Mouse (Mus musculus): ENCODE data around the gene Zfp639. TPM values are rescaled to one million over a fixed set of nuclear protein-coding genes. Genes with fewer than 3 reads are reported as not detected.

The Zfp639 gene
- total and polyA plus RNA-seq, 3 experiments = 34.1 to 302 (median 35.4) TPM

DNA sequence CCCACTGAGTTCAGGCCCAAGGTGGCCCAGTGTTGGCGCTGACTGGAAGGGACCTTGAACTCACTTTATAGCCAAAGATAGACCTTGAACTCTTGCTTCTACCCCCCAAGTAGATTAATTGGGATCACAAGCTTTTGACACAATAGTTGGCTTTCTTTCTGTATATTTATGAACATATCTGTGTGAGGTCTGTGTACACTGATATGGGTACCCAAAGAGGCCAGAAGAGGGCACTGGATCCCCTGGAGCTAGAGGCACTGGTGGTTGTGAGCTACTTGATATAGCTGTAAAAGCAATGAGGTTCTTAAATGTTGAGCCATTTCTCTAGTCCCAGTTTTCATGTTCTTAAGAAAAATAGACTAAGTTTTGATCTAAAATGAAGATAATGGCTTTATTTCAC lies 43.0 kb downstream of the Zfp639 start:
- no peak overlapping the region for H3K27ac ChIP-seq (ENCODE audit: control insufficient read depth, low read depth, low read length)
- no peak overlapping the region for H3K4me3 ChIP-seq (ENCODE audit: control insufficient read depth in 1 of 2, insufficient read depth in 1 of 2, low read depth in 2 of 2, low read length in 2 of 2)
- peaks cover 0 to 6% of the 10 kb centered on the region in 2 experiments; a peak in 2 of 4 replicates for H3K36me3 ChIP-seq (ENCODE audit: control insufficient read depth in 1 of 2, insufficient read depth in 2 of 2, low read length in 2 of 2)
- peak; percentile 68 for DNase-seq (ENCODE audit: low read depth, low spot score)
- H3K79me2 ChIP-seq (ENCODE audit: control insufficient read depth, insufficient read depth, low read length, poor library complexity) = no peaks in the 10 kb centered on the region
- TF ChIP-seq POLR2AphosphoS5 (IDR thresholded peaks at IDR 0.05; ENCODE audit: borderline replicate concordance, low read depth, low read length) (no peak), MYC (IDR thresholded peaks at IDR 0.05; ENCODE audit: low read depth, low read length) (no peak), MAFK (IDR thresholded peaks at IDR 0.05; ENCODE audit: borderline replicate concordance, low read depth, low read length) (no peak), RAD21 (IDR thresholded peaks at IDR 0.05; ENCODE audit: low read depth, low read length) (peak; percentile 74), CTCF (IDR thresholded peaks at IDR 0.05 in 2 of 3, conservative IDR thresholded peaks at IDR 0.05 in 1 of 3; ENCODE audit: control insufficient read depth in 1 of 3, insufficient read depth in 1 of 3, low read depth in 2 of 3, low read length in 3 of 3, poor library complexity in 1 of 3, severe bottlenecking in 1 of 3) (peak; percentile 39 to 70 (median 62)), ZC3H11A (IDR thresholded peaks at IDR 0.05; ENCODE audit: low read depth, low read length) (peak; percentile 77), CHD2 (IDR thresholded peaks at IDR 0.05; ENCODE audit: low read length) (no peak), KAT2A (conservative IDR thresholded peaks at IDR 0.05; ENCODE audit: low read depth, low read length) (no peak), SMC3 (IDR thresholded peaks at IDR 0.05; ENCODE audit: low read depth, low read length) (peak; percentile 83)
- no peak overlapping the region for H3K9ac ChIP-seq (ENCODE audit: control insufficient read depth, low read depth, low read length, poor library complexity, severe bottlenecking)
- no peaks in the 10 kb centered on the region for H3K27me3 ChIP-seq (ENCODE audit: control insufficient read depth in 1 of 2, insufficient read depth in 2 of 2, low read length in 2 of 2)
- H3K4me1 ChIP-seq (ENCODE audit: control insufficient read depth in 1 of 2, insufficient read depth in 2 of 2, low read length in 2 of 2) = no peaks in the 10 kb centered on the region
- no peaks in the 10 kb centered on the region for H3K9me3 ChIP-seq (replicated peaks; ENCODE audit: insufficient read depth, low read length)

DNA sequence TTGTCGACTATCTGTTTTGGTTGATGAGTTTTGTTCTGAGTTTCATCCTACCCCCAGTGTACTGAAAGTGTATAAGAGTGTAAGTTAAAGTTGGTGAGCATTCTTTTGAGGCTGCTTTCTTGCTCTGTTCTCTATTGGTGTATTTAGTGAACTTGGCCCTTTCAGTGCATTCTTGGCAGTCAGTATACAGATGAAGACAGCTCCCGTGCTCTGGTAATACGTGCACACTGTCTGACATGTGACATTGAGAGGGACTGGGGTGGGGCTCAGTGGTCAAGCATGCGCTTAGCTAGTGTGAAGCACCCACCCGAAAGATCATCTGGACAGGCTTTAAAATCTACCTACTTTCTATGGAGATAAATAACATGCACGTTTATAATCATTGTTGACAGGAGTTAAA lies 53.3 kb downstream of the Zfp639 start:
- H3K9ac ChIP-seq (ENCODE audit: control insufficient read depth, low read depth, low read length, poor library complexity, severe bottlenecking) = no peak overlapping the region
- H3K4me1 ChIP-seq (ENCODE audit: control insufficient read depth in 1 of 2, insufficient read depth in 2 of 2, low read length in 2 of 2) = no peaks in the 10 kb centered on the region
- H3K9me3 ChIP-seq (replicated peaks; ENCODE audit: insufficient read depth, low read length) = no peaks in the 10 kb centered on the region
- peaks cover 0 to 15% of the 10 kb centered on the region in 2 experiments; a peak in 2 of 4 replicates for H3K36me3 ChIP-seq (ENCODE audit: control insufficient read depth in 1 of 2, insufficient read depth in 2 of 2, low read length in 2 of 2)
- no peaks in the 10 kb centered on the region for H3K27me3 ChIP-seq (ENCODE audit: control insufficient read depth in 1 of 2, insufficient read depth in 2 of 2, low read length in 2 of 2)
- no peak for DNase-seq (ENCODE audit: low read depth, low spot score)
- no peaks in the 10 kb centered on the region for H3K79me2 ChIP-seq (ENCODE audit: control insufficient read depth, insufficient read depth, low read length, poor library complexity)
- H3K27ac ChIP-seq (ENCODE audit: control insufficient read depth, low read depth, low read length) = no peak overlapping the region
- TF ChIP-seq POLR2A (IDR thresholded peaks at IDR 0.05; ENCODE audit: control insufficient read depth in 1 of 2, insufficient read depth in 1 of 2, low read depth in 1 of 2, low read length in 2 of 2, poor library complexity in 1 of 2) (no peak), TCF12 (IDR thresholded peaks at IDR 0.05; ENCODE audit: low read depth, low read length) (no peak), ZKSCAN1 (IDR thresholded peaks at IDR 0.05; ENCODE audit: low read depth, low read length) (no peak), MAX (IDR thresholded peaks at IDR 0.05; ENCODE audit: low read length) (no peak), POLR2AphosphoS2 (IDR thresholded peaks at IDR 0.05; ENCODE audit: low read length) (no peak), TBP (IDR thresholded peaks at IDR 0.05; ENCODE audit: low read depth, low read length) (no peak)
- H3K4me3 ChIP-seq (ENCODE audit: control insufficient read depth in 1 of 2, insufficient read depth in 1 of 2, low read depth in 2 of 2, low read length in 2 of 2) = no peak overlapping the region

Other genes starting within 250 kb of the Zfp639 start
- gene Zmat3, start 144.2 kb upstream of the Zfp639 start, total RNA-seq (2012; rRNA removed) = 3.1 and 3.4 TPM in 2 replicates
- 1 to 10 TPM in 1 of 2 experiments, not detected in 1; 4.4 TPM for gene Zmat3, start 144.2 kb upstream of the Zfp639 start, polyA plus RNA-seq (2012; ENCODE audit: insufficient read depth in 1 of 2, insufficient read length in 2 of 2, low read depth in 1 of 2, low replicate concordance in 2 of 2, missing spikeins in 1 of 2)
- gene Pik3ca, start 112.6 kb upstream of the Zfp639 start, total RNA-seq (2012; rRNA removed) = 11.1 and 11.7 TPM in 2 replicates
- gene Pik3ca, start 112.6 kb upstream of the Zfp639 start, polyA plus RNA-seq (2012; ENCODE audit: insufficient read depth in 1 of 2, insufficient read length in 2 of 2, low read depth in 1 of 2, low replicate concordance in 2 of 2, missing spikeins in 1 of 2) = 10 to 100 TPM in 1 of 2 experiments, not detected in 1; 13.1 TPM
- gene Kcnmb3, start 18.0 kb upstream of the Zfp639 start, total RNA-seq (2012; rRNA removed) = not detected in 2 replicates
- not detected for gene Kcnmb3, start 18.0 kb upstream of the Zfp639 start, polyA plus RNA-seq (2012; ENCODE audit: insufficient read depth in 1 of 2, insufficient read length in 2 of 2, low read depth in 1 of 2, low replicate concordance in 2 of 2, missing spikeins in 1 of 2)
- gene Mfn1, start 19.2 kb downstream of the Zfp639 start, total RNA-seq (2012; rRNA removed) = 20.8 and 25.5 TPM in 2 replicates
- gene Mfn1, start 19.2 kb downstream of the Zfp639 start, polyA plus RNA-seq (2012; ENCODE audit: insufficient read depth in 1 of 2, insufficient read length in 2 of 2, low read depth in 1 of 2, low replicate concordance in 2 of 2, missing spikeins in 1 of 2) = 10 to 100 TPM in 1 of 2 experiments, not detected in 1; 29.4 TPM
- 61.2 and 62.4 TPM in 2 replicates for gene Gnb4, start 106.3 kb downstream of the Zfp639 start, total RNA-seq (2012; rRNA removed)
- 10 to 100 TPM in 1 of 2 experiments, not detected in 1; 49.5 TPM for gene Gnb4, start 106.3 kb downstream of the Zfp639 start, polyA plus RNA-seq (2012; ENCODE audit: insufficient read depth in 1 of 2, insufficient read length in 2 of 2, low read depth in 1 of 2, low replicate concordance in 2 of 2, missing spikeins in 1 of 2)
- gene Actl6a, start 196.0 kb downstream of the Zfp639 start, total RNA-seq (2012; rRNA removed) = 164 and 175 TPM in 2 replicates
- gene Actl6a, start 196.0 kb downstream of the Zfp639 start, polyA plus RNA-seq (2012; ENCODE audit: insufficient read depth in 1 of 2, insufficient read length in 2 of 2, low read depth in 1 of 2, low replicate concordance in 2 of 2, missing spikeins in 1 of 2) = 100 to 1,000 TPM in 1 of 2 experiments, not detected in 1; 129 TPM
- 232 and 241 TPM in 2 replicates for gene Ndufb5, start 226.7 kb downstream of the Zfp639 start, total RNA-seq (2012; rRNA removed)
- 100 to 1,000 TPM; 213 to 502 TPM for gene Ndufb5, start 226.7 kb downstream of the Zfp639 start, polyA plus RNA-seq (2012; ENCODE audit: insufficient read depth in 1 of 2, insufficient read length in 2 of 2, low read depth in 1 of 2, low replicate concordance in 2 of 2, missing spikeins in 1 of 2)
- gene Mrpl47, start 227.3 kb downstream of the Zfp639 start, total RNA-seq (2012; rRNA removed) = 61.5 and 70.3 TPM in 2 replicates
- 10 to 100 TPM in 1 of 2 experiments, not detected in 1; 73.1 TPM for gene Mrpl47, start 227.3 kb downstream of the Zfp639 start, polyA plus RNA-seq (2012; ENCODE audit: insufficient read depth in 1 of 2, insufficient read length in 2 of 2, low read depth in 1 of 2, low replicate concordance in 2 of 2, missing spikeins in 1 of 2)